Mouse (Mus musculus) heart, adult 10 weeks (tissue): ENCODE results near the gene Lamtor5. TPM values are rescaled to one million over a fixed set of nuclear protein-coding genes. Genes with fewer than 3 reads are reported as not detected.

ENCODE experiments used
- polyA plus RNA-seq: library from polyadenylated mRNA; stranded (reverse); fragments of 350-450 nt; fragmentation: Illumina TruSeq; extraction: RNeasy Lipid Tissue Mini Kit (QIAGEN cat#74804); gene quantifications from one replicate; pipeline ENCODE4 v1.2.3, GENCODE M21; 2014; ENCODE audit warnings: low read depth, low replicate concordance

Gene Lamtor5
- polyA plus RNA-seq = 110 TPM

DNA sequence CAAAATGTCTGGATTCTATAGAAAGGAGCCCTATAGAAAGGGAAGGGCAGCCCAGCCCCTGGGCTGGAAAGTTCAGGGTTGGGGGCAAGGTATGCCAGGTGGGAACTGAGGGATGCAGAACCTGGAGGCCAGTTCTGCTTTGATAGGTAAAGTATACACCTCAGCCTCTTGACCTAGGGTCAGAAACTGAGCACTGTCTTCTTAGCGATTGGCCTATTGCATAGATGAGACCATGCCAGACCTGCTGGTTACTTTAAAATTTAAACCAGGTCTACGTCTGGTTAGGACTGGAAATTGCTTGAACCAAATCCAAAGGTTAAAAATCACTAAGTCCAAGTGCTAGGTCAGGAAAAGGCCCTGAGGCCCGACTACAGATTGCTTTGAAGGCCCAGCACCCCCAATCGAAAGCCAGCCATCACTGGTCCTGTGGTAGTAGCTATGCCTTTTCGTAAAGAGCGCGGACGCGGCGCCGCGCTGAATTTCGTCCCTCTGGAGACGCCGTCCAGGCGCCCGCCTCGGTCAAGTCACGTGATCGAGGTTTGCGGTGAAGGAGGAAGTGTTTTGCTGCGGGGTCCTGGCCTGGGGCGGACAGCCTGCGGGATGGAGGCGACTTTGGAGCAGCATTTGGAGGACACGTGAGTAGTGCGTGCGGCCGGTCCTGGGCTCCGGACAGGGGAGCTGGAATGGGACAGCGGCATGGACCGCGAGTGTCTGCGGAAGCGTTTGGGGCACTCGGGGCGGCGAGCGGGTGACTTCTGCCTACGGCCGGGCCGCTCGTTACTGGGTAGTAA is at the start of gene Lamtor5:
TSS of gene Lamtor5 (plus strand) at position 380 of the 791 bp plus-strand sequence.

GRCm38 (mm10) chr3:107230527-107230926 is 48.1 kb upstream of the Lamtor5 start, which contains the start of gene A630076J17Rik:
Gene A630076J17Rik (plus strand): TSS chr3:107230614.

DNA sequence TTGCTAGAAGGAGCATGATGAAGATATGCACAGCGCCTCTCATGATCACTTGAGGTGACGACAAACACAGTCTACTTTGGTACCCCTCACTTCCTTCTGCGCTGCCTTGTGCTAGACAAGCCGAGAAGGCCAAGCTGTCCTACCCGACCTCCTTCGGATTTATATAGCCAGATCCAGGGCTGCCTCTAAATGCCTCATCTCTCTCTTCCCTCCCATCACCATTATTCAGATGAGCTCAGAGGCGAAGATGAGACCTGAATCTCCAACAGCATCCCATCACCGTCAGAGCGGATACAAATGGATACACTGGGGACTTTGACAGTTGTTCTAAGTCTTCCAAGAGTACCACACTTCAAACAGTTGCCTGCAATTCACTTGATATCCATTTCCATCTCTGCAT is 39.1 kb upstream of the Lamtor5 start, which contains the start of gene Prok1:
TSS of gene Prok1 (minus strand) at position 101 of the 400 bp plus-strand sequence.

DNA sequence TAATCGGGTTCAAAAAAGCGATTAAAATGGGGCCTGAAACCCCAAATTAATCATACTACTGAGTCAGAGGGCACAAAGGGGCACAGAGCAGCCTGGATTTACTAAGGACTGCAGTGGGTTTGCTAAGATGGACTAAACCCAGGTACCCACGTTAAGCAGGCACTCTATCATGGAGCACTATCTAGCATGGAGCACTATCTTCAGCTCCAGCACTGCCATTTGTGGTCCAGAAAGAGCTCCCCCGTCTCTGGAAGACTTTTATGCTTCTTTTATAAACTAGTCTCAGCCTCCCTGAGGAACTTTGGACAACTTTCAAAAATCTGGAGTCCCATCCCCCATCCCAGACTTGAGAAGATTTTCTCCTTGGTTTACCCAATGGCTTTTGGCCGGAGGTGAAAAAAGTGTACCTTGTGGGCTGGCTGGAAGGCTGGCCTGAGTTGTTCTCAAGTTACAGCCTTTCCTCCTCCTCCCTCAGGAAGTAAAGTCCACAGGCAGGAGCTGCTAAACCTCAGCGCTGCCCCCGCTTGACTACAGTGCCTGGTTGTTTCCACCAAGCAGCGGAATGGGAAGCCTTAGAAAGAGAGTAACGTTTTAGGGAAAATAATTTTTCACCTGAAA is 12.2 kb downstream of the Lamtor5 start, which contains the start of gene Slc16a4:
TSS of gene Slc16a4 (plus strand) at position 467 of the 618 bp plus-strand sequence.

Other genes with a start within 250 kb of the Lamtor5 start
- gene Kcna3, start 242.7 kb upstream of the Lamtor5 start, polyA plus RNA-seq = not detected
- gene Kcna2, start 177.7 kb upstream of the Lamtor5 start, polyA plus RNA-seq = 1.3 TPM
- gene Kcna10, start 95.8 kb upstream of the Lamtor5 start, polyA plus RNA-seq = not detected
- gene Cym, start 57.1 kb upstream of the Lamtor5 start, polyA plus RNA-seq = not detected
- not detected for gene A630076J17Rik, start 48.2 kb upstream of the Lamtor5 start, polyA plus RNA-seq
- not detected for gene Prok1, start 39.2 kb upstream of the Lamtor5 start, polyA plus RNA-seq
- not detected for gene Slc16a4, start 12.4 kb downstream of the Lamtor5 start, polyA plus RNA-seq
- 8.9 TPM for gene Rbm15, start 54.8 kb downstream of the Lamtor5 start, polyA plus RNA-seq
- 0.34 TPM for gene Kcnc4, start 180.7 kb downstream of the Lamtor5 start, polyA plus RNA-seq
- gene Slc6a17, start 239.2 kb downstream of the Lamtor5 start, polyA plus RNA-seq = 3.1 TPM